Mouse (Mus musculus): ENCODE data around the gene Abhd15. TPM values are rescaled to one million over a fixed set of nuclear protein-coding genes. Genes with fewer than 3 reads are reported as not detected.

Abhd15 gene
- polyA plus RNA-seq, 2 experiments, result 0.76 to 2.3 TPM

GRCm38 (mm10) chr11:77508068-77509021, 6.6 kb upstream of the Abhd15 start:
- H3K36me3 ChIP-seq (replicated peaks; ENCODE audit: control insufficient read depth, insufficient read depth, low read depth), result no peaks in the 10 kb centered on the region
- H3K4me2 ChIP-seq (ENCODE audit: low read depth), result peak overlapping the region; percentile 68
- no peak for TF ChIP-seq EP300 (IDR thresholded peaks at IDR 0.05; ENCODE audit: low read depth)
- peak; percentile 85 for TF ChIP-seq CTCF (IDR thresholded peaks at IDR 0.05; ENCODE audit: low read depth)
- peaks cover 3 to 6% of the 10 kb centered on the region in 2 experiments for H3K4me1 ChIP-seq (replicated peaks; ENCODE audit: control insufficient read depth in 2 of 2, insufficient read depth in 2 of 2, low read length in 1 of 2)
- DNase-seq (ENCODE audit: low read depth in 3 of 3, low spot score in 3 of 3) (peak; percentile 61 to 62 (median 61)), ATAC-seq (ENCODE audit: insufficient read depth) (peak; percentile 50; the same call in 1 of the 2 replicates)
- H3K4me3 ChIP-seq (ENCODE audit: insufficient read depth in 1 of 2, low read depth in 2 of 2, low read length in 2 of 2), result peak overlapping the region; percentile 18 to 34; a peak in 3 of 4 replicates
- no peaks in the 10 kb centered on the region for H3K9me3 ChIP-seq (ENCODE audit: control insufficient read depth, low read length)
- WGBS (ENCODE audit: insufficient replicate concordance), result 24% methylated on average over 49 of the region's 49 CpGs
- no peaks in the 10 kb centered on the region for H3K27me3 ChIP-seq (ENCODE audit: control insufficient read depth, insufficient read depth, low read length)
- H3K9ac ChIP-seq (replicated peaks), result no peak overlapping the region
- no peak overlapping the region for H3K27ac ChIP-seq

DNA sequence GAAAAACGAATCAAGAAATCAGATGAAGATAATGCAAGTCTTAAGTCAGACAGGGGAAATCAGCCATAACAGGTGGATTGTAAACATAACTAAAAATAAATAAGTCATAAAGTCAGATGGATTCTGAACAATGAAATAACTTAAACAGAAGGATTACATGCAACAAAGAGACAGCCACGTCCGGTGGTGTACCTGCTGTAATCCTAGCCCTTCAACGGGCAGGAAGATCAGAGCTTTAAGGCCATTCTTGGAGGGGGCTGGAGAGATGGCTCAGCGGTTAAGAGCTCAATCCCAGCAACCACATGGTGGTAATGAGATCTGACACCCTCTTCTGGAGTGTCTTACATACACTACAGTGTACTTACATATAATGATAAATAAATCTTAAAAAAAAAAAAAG, 3.6 kb upstream of the Abhd15 start:
- Histone ChIP-seq H3K4me2 (ENCODE audit: low read depth) (no peak overlapping the region), H3K27ac (no peak overlapping the region), H3K27me3 (ENCODE audit: control insufficient read depth, insufficient read depth, low read length) (peaks cover 18% of the 10 kb centered on the region), H3K9me3 (ENCODE audit: control insufficient read depth, low read length) (no peaks in the 10 kb centered on the region), H3K36me3 (replicated peaks; ENCODE audit: control insufficient read depth, insufficient read depth, low read depth) (no peaks in the 10 kb centered on the region), H3K4me1 (replicated peaks; ENCODE audit: control insufficient read depth in 2 of 2, insufficient read depth in 2 of 2, low read length in 1 of 2) (peaks cover 15 to 18% of the 10 kb centered on the region in 2 experiments), H3K4me3 (ENCODE audit: insufficient read depth in 1 of 2, low read depth in 2 of 2, low read length in 2 of 2) (no peak overlapping the region), H3K9ac (replicated peaks) (no peak overlapping the region)
- TF ChIP-seq EP300 (IDR thresholded peaks at IDR 0.05; ENCODE audit: low read depth) (no peak), CTCF (IDR thresholded peaks at IDR 0.05; ENCODE audit: low read depth) (no peak)
- no peak for ATAC-seq (ENCODE audit: insufficient read depth)
- no peak for DNase-seq (ENCODE audit: low read depth in 3 of 3, low spot score in 3 of 3)
- 71% methylated on average over 5 of the region's 5 CpGs for WGBS (ENCODE audit: insufficient replicate concordance)

GRCm38 (mm10) chr11:77512891-77513810, 1.8 kb upstream of the Abhd15 start:
- H3K4me2 ChIP-seq (ENCODE audit: low read depth), result peak overlapping the region; percentile 98
- peak; percentile 55 to 63 (median 62) for DNase-seq (ENCODE audit: low read depth in 3 of 3, low spot score in 3 of 3)
- H3K9me3 ChIP-seq (ENCODE audit: control insufficient read depth, low read length), result no peaks in the 10 kb centered on the region
- peaks cover 16 to 18% of the 10 kb centered on the region in 2 experiments for H3K4me1 ChIP-seq (replicated peaks; ENCODE audit: control insufficient read depth in 2 of 2, insufficient read depth in 2 of 2, low read length in 1 of 2)
- H3K4me3 ChIP-seq (ENCODE audit: insufficient read depth in 1 of 2, low read depth in 2 of 2, low read length in 2 of 2), result peak overlapping the region; percentile 80 to 84
- peak overlapping the region; percentile 70 for H3K9ac ChIP-seq (replicated peaks)
- TF ChIP-seq CTCF (IDR thresholded peaks at IDR 0.05; ENCODE audit: low read depth), result no peak
- H3K27ac ChIP-seq, result peak overlapping the region; percentile 11; the same call in 1 of the 2 replicates
- ATAC-seq (ENCODE audit: insufficient read depth), result peak; percentile 85
- no peaks in the 10 kb centered on the region for H3K36me3 ChIP-seq (replicated peaks; ENCODE audit: control insufficient read depth, insufficient read depth, low read depth)
- WGBS (ENCODE audit: insufficient replicate concordance), result under 1% methylated on average over 81 of the region's 84 CpGs
- peaks cover 31% of the 10 kb centered on the region for H3K27me3 ChIP-seq (ENCODE audit: control insufficient read depth, insufficient read depth, low read length)

DNA sequence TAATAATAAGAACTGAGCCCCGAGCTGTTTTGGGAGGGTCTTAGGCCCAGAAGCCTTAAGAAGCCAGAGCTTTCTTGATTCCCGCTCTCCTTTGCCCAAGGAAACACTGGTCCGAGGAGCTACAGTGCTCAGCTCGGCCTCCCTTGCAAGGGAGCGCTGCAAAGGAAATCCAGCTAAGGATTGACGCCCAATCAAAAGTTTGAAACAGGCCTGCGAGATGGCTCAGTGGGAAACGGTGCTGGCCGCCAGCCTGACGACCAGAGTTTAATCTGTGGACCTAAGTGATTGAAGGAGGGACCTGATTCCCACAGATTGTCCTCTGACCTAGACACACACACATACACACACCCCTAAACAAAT, 1.1 kb upstream of the Abhd15 start:
- Histone ChIP-seq H3K9me3 (ENCODE audit: control insufficient read depth, low read length) (no peaks in the 10 kb centered on the region), H3K36me3 (replicated peaks; ENCODE audit: control insufficient read depth, insufficient read depth, low read depth) (no peaks in the 10 kb centered on the region), H3K4me3 (ENCODE audit: insufficient read depth in 1 of 2, low read depth in 2 of 2, low read length in 2 of 2) (peak overlapping the region; percentile 80 to 84), H3K27me3 (ENCODE audit: control insufficient read depth, insufficient read depth, low read length) (peaks cover 34% of the 10 kb centered on the region), H3K27ac (no peak overlapping the region), H3K9ac (replicated peaks) (peak overlapping the region; percentile 37), H3K4me2 (ENCODE audit: low read depth) (peak overlapping the region; percentile 98), H3K4me1 (replicated peaks; ENCODE audit: control insufficient read depth in 2 of 2, insufficient read depth in 2 of 2, low read length in 1 of 2) (peaks cover 18 to 19% of the 10 kb centered on the region in 2 experiments)
- no peak for DNase-seq (ENCODE audit: low read depth in 3 of 3, low spot score in 3 of 3)
- 8% methylated on average over 10 of the region's 10 CpGs for WGBS (ENCODE audit: insufficient replicate concordance)
- ATAC-seq (ENCODE audit: insufficient read depth), result no peak
- no peak for TF ChIP-seq CTCF (IDR thresholded peaks at IDR 0.05; ENCODE audit: low read depth)
- TF ChIP-seq EP300 (IDR thresholded peaks at IDR 0.05; ENCODE audit: low read depth), result no peak

All from liver, embryonic 14.5 days (tissue).